Mouse (Mus musculus): Measurements from ENCODE around the gene Gm49405.

Gene Gm49405

DNA sequence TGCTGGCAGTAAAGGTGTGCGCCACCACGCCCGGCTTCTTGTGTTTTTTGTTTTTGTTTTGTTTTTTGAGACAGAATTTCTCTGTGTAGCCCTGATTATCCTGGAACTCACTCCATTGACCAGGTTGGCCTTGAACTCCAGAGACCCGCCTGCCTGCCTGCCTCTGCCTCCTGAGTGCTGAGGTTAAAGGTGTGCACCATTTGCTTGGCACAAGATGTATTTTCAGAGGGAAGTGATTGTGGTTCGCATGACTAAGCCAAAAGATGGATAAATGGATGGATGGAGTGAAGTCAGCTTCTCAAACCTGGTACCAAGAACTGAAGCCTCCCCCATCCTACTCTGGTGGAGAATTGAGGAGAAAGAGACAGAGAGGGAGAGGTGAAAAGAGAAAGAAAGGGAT is 54.2 kb downstream of the Gm49405 start:
- DNase-seq = no peak
